Mouse (Mus musculus): Measurements from ENCODE around the gene Kmo.

DNA sequence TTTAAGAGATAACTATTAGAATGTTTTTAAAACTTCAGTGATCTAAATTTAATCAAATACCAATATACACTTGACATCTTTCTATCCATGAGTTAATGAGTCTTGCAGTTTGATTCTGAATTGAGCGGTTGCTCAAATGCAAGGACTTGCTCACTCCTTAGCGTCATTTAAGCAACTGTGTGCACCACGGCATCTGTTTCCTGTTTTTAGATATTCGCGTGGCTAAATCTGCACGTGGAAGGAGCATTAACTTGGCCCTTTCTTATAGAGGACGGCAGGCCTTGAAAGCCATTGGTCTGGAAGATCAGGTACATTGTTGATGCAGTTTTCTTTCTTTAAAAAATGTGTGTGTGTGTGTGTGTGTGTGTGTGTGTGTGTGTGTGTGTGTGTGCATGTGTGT lies 17.5 kb downstream of the Kmo start:
- no peak for TF ChIP-seq CTCF (IDR thresholded peaks at IDR 0.05; ENCODE audit: extremely low read depth, insufficient read depth, low read length)
- TF ChIP-seq POLR2A (IDR thresholded peaks at IDR 0.05; ENCODE audit: extremely low read depth, insufficient read depth, low read length) = no peak
